ENCODE assay signal across 16 mouse cellular contexts in the genomic region with DNA sequence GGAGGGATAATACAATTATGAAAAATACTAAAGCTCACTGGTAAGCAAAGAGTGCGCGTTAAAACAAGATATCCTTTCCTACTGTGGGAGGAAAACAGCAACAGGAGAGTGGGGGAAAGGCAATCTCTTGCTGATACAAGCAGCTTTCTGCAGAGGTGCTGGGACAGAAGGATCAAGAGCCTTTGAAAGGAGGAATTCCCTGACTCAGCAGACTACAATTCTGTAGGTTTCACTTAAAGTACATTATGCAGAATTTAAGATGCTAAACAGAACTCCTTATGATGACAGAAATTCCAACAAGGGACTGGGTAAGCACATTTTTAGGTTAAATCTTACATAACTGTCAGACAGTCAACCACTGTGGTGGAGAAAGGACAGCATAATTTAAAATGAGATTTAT. TPM values are rescaled to one million over a fixed set of nuclear protein-coding genes. Genes with fewer than 3 reads are reported as not detected.
"Had no signal": no experiment of that assay in that cellular context is flagged by ENCODE, and none has a peak within 500 bp of the region (broad histone marks: within the 10 kb centered on the region; RNA-seq: fewer than 3 reads in every experiment).

No protein-coding gene starts in this region.

- H3K9me3 ChIP-seq: limb, embryonic 10.5 days; liver, embryonic 15.5 days; midbrain, embryonic 15.5 days; neural tube, embryonic 13.5 days had no signal

- H3K4me3 ChIP-seq: left cerebral cortex, adult 2 months; limb, embryonic 10.5 days; liver, embryonic 15.5 days; megakaryocyte, embryonic 14.5 days; midbrain, embryonic 15.5 days; neural tube, embryonic 13.5 days had no signal

- H3K27me3 ChIP-seq: liver, embryonic 15.5 days; megakaryocyte, embryonic 14.5 days; midbrain, embryonic 15.5 days; neural tube, embryonic 13.5 days had no signal

- H3K9ac ChIP-seq: liver, embryonic 15.5 days; midbrain, embryonic 15.5 days; neural tube, embryonic 13.5 days had no signal

- H3K4me1 ChIP-seq: limb, embryonic 10.5 days; liver, embryonic 15.5 days had no signal

- H3K4me2 ChIP-seq: liver, embryonic 11.5 days; liver, embryonic 15.5 days; midbrain, embryonic 11.5 days; midbrain, embryonic 15.5 days; neural tube, embryonic 13.5 days had no signal

- H3K36me3 ChIP-seq: liver, embryonic 15.5 days; midbrain, embryonic 15.5 days; neural tube, embryonic 13.5 days had no signal

- DNase-seq: kidney, postnatal 36 days; lung, adult 2 months; lung, postnatal 4 days; right cerebral cortex, adult 18-20 months; right cerebral cortex, postnatal 25 days; thymus, postnatal 36 days had no signal

- ATAC-seq: lung, postnatal 0 days; midbrain, embryonic 15.5 days had no signal

- H3K27ac ChIP-seq: left cerebral cortex, adult 2 months; limb, embryonic 10.5 days; liver, embryonic 15.5 days; midbrain, embryonic 15.5 days; neural tube, embryonic 13.5 days had no signal

RNA-seq across cellular contexts. Expression of gene Enah, which starts 31.4 kb away (rescaled TPM):
- total RNA-seq: monocyte, adult 5-6 weeks had no signal
